Mouse (Mus musculus) stomach, embryonic 16.5 days (tissue): Measurements from ENCODE around the gene Zfp760. TPM values are rescaled to one million over a fixed set of nuclear protein-coding genes. Genes with fewer than 3 reads are reported as not detected.

Experiments used
- polyA plus RNA-seq: library from polyadenylated mRNA; unstranded; fragments of >200 nt; fragmentation: Nextera tagmentation; extraction: Ambion mirVana; gene quantifications from 2 replicates; pipeline ENCODE4 v1.2.1, GENCODE M21; 2015

The Zfp760 gene
- polyA plus RNA-seq, 1 experiment from 2014 or later = 8.2 TPM

Other genes with a start within 250 kb of the Zfp760 start
- gene Zfp53, start 218.7 kb upstream of the Zfp760 start, polyA plus RNA-seq = 13.8 and 14.3 TPM in 2 replicates
- gene Zfp52, start 172.2 kb upstream of the Zfp760 start, polyA plus RNA-seq = 5.8 and 6.6 TPM in 2 replicates
- 19.0 and 21.3 TPM in 2 replicates for gene Zfp948, start 140.7 kb upstream of the Zfp760 start, polyA plus RNA-seq
- gene Zfp983, start 57.1 kb upstream of the Zfp760 start, polyA plus RNA-seq = 3.9 and 5.0 TPM in 2 replicates
- 6.8 and 9.2 TPM in 2 replicates for gene Gm10226, start 15.9 kb upstream of the Zfp760 start, polyA plus RNA-seq
- gene Zfp229, start 23.1 kb downstream of the Zfp760 start, polyA plus RNA-seq = 6.0 and 6.1 TPM in 2 replicates
- 6.7 and 6.9 TPM in 2 replicates for gene Zfp820, start 138.0 kb downstream of the Zfp760 start, polyA plus RNA-seq
- 7.4 and 8.8 TPM in 2 replicates for gene Zfp995, start 202.2 kb downstream of the Zfp760 start, polyA plus RNA-seq